Mouse (Mus musculus) embryonic facial prominence, embryonic 11.5 days (tissue): ENCODE measurements around the gene Kctd6. TPM values are rescaled to one million over a fixed set of nuclear protein-coding genes. Genes with fewer than 3 reads are reported as not detected.
A peak's percentile ranks its signal among the peaks of the same experiment; 100 is the strongest.

Source experiments
- ATAC-seq: fragments of 200-750 bp; cut with Nextera tagmentation; replicated peaks from 2 replicates; pipeline ENCODE4 v1.8.0; 2017; ENCODE audit warnings: low read depth; ENCODE audit not compliant: insufficient number of reproducible peaks, low FRiP score, low TSS enrichment
- DNase-seq: peaks from one replicate; pipeline ENCODE4 v3.0.0-alpha.2; 2015; ENCODE audit warnings: low spot score
- H3K27ac ChIP-seq: fragments of 300-500 bp; sonication (generic); replicated peaks from 2 replicates; pipeline ENCODE4 v1.5.1; 2014; ENCODE audit warnings: mild to moderate bottlenecking, low read depth, low read length, control low read depth
- H3K27me3 ChIP-seq: fragments of 300-500 bp; sonication (generic); 2 replicates; pipeline ENCODE4 v1.6.1; 2014; ENCODE audit warnings: mild to moderate bottlenecking, low read length, moderate library complexity, mixed read lengths; ENCODE audit not compliant: control insufficient read depth, insufficient read depth
- H3K36me3 ChIP-seq: fragments of 300-500 bp; sonication (generic); replicated peaks from 2 replicates; pipeline ENCODE4 v1.6.1; 2014; ENCODE audit warnings: low read depth, mild to moderate bottlenecking, low read length, moderate library complexity, mixed read lengths; ENCODE audit not compliant: control insufficient read depth, insufficient read depth
- H3K4me1 ChIP-seq: fragments of 300-500 bp; sonication (generic); 2 replicates; pipeline ENCODE4 v1.6.1; 2014; ENCODE audit warnings: low read length, mixed read lengths; ENCODE audit not compliant: control insufficient read depth, insufficient read depth
- H3K4me2 ChIP-seq: fragments of 300-500 bp; sonication (generic); 2 replicates; pipeline ENCODE4 v1.6.1; 2014; ENCODE audit warnings: low read depth, mild to moderate bottlenecking, control low read depth, low read length, moderate library complexity
- H3K4me3 ChIP-seq: fragments of 300-500 bp; sonication (generic); 2 replicates; pipeline ENCODE4 v1.5.1; 2014; ENCODE audit warnings: low read depth, low read length, control low read depth
- H3K9ac ChIP-seq: fragments of 300-500 bp; sonication (generic); replicated peaks from 2 replicates; pipeline ENCODE4 v1.6.1; 2014; ENCODE audit warnings: mild to moderate bottlenecking, control low read depth, low read length
- H3K9me3 ChIP-seq: fragments of 300-500 bp; sonication (generic); replicated peaks from 2 replicates; pipeline ENCODE4 v1.6.1; 2016; ENCODE audit warnings: mild to moderate bottlenecking, low read length, inconsistent platforms, mixed read lengths; ENCODE audit not compliant: control insufficient read depth
- WGBS: fragments of 180-500 bp; shearing (Covaris S2); extraction: QIAGEN DNeasy Blood & Tissue Kit; methylation state at CpG from one replicate; pipeline ENCODE4 v1.1.7; 2014; 5-methylcytosine and 5-hydroxymethylcytosine counted together
- polyA plus RNA-seq: library from polyadenylated mRNA; unstranded; fragments of >200 nt; fragmentation: Nextera tagmentation; extraction: Ambion mirVana; gene quantifications from 2 replicates; pipeline ENCODE4 v1.2.1, GENCODE M21; 2014

The Kctd6 gene
- polyA plus RNA-seq, 1 experiment from 2014 or later = 14.1 TPM

GRCm38 (mm10) chr14:8218238-8218637 is 4.3 kb downstream of the Kctd6 start:
- Histone ChIP-seq H3K9ac (no peak overlapping the region), H3K4me1 (peaks cover 4% of the 10 kb centered on the region; the same call in 1 of the 2 replicates), H3K4me2 (no peak overlapping the region), H3K27ac (no peak overlapping the region), H3K27me3 (no peaks in the 10 kb centered on the region), H3K36me3 (no peaks in the 10 kb centered on the region), H3K4me3 (no peak overlapping the region), H3K9me3 (no peaks in the 10 kb centered on the region)
- ATAC-seq (no peak), DNase-seq (no peak)
- 55% methylated on average over 7 of the region's 7 CpGs for WGBS

GRCm38 (mm10) chr14:8218730-8219380 is 4.9 kb downstream of the Kctd6 start:
- DNase-seq (peak; percentile 37), ATAC-seq (no peak)
- Histone ChIP-seq H3K9ac (no peak overlapping the region), H3K9me3 (no peaks in the 10 kb centered on the region), H3K27me3 (no peaks in the 10 kb centered on the region), H3K4me1 (peaks cover 4% of the 10 kb centered on the region; the same call in 1 of the 2 replicates), H3K36me3 (no peaks in the 10 kb centered on the region), H3K4me2 (no peak overlapping the region), H3K4me3 (no peak overlapping the region), H3K27ac (no peak overlapping the region)
- WGBS = 18% methylated on average over 10 of the region's 10 CpGs

GRCm38 (mm10) chr14:8219876-8220275 is 5.9 kb downstream of the Kctd6 start:
- H3K27me3 ChIP-seq = no peaks in the 10 kb centered on the region
- no peak for ATAC-seq
- WGBS = 54% methylated on average over 11 of the region's 11 CpGs
- H3K4me2 ChIP-seq = no peak overlapping the region
- no peak for DNase-seq
- peaks cover 4% of the 10 kb centered on the region; the same call in 1 of the 2 replicates for H3K4me1 ChIP-seq
- no peak overlapping the region for H3K9ac ChIP-seq
- no peak overlapping the region for H3K27ac ChIP-seq
- no peak overlapping the region for H3K4me3 ChIP-seq
- no peaks in the 10 kb centered on the region for H3K36me3 ChIP-seq
- no peaks in the 10 kb centered on the region for H3K9me3 ChIP-seq

DNA sequence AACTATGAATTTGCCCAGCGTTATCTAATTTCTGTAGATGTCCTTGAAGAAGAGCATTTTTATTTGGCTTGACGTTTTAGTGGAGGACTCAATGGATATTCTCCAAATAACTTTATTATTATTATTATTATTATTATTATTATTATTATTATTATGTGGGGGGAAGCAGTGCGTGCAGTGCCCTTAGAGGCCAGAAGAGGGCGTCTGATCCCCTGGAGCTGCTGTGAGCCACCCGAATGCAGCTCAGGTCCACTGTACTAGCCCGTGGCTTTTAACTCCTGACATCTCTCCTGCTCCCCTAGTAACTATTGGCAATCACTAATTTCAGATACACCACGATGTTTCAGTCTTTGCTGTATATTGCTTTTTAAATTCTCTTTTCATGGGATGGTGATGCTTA is 6.4 kb downstream of the Kctd6 start:
- Histone ChIP-seq H3K4me3 (no peak overlapping the region), H3K4me1 (peaks cover 4% of the 10 kb centered on the region; the same call in 1 of the 2 replicates), H3K9me3 (no peaks in the 10 kb centered on the region), H3K27me3 (no peaks in the 10 kb centered on the region), H3K9ac (no peak overlapping the region), H3K36me3 (no peaks in the 10 kb centered on the region), H3K27ac (no peak overlapping the region), H3K4me2 (no peak overlapping the region)
- 62% methylated on average over 7 of the region's 7 CpGs for WGBS
- DNase-seq (peak; percentile 16), ATAC-seq (no peak)

DNA sequence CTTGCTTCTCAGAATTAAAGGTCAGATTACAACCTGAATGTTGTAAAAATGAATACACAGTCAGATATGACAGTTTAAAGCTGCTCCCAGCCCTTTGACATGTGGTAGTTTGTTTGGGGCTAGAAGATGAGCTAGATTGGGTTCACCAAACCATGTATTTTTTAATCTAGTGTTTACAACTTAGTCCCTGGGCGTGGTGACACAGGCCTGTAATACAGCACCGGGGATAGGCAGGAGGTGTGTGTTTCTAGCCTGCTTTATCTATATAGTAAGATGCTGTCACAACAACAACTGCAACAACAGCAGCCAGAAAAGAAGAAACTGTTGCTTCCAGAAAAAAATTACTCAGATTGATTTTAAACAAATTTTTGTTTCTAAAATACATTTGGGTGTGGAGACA is 7.0 kb downstream of the Kctd6 start:
- Histone ChIP-seq H3K9me3 (no peaks in the 10 kb centered on the region), H3K27ac (no peak overlapping the region), H3K27me3 (no peaks in the 10 kb centered on the region), H3K36me3 (no peaks in the 10 kb centered on the region), H3K4me3 (no peak overlapping the region), H3K9ac (no peak overlapping the region), H3K4me2 (no peak overlapping the region), H3K4me1 (peaks cover 4% of the 10 kb centered on the region; the same call in 1 of the 2 replicates)
- ATAC-seq (no peak), DNase-seq (no peak)
- WGBS = 93% methylated on average over 2 of the region's 2 CpGs

DNA sequence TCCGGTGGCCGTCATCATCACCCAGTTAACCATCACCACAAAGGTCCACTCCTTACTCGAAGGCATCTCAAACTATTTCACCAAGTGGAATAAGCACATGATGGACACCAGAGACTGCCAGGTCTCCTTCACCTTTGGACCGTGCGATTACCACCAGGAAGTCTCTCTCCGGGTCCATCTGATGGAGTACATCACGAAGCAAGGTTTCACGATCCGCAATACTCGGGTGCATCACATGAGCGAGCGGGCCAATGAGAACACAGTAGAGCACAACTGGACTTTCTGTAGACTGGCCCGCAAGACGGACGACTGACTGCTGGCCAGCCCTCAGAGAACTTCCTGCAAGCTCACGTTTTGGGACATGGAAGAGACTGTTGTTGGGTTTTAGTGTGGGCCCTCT is 8.6 kb downstream of the Kctd6 start:
- no peaks in the 10 kb centered on the region for H3K9me3 ChIP-seq
- ATAC-seq (no peak), DNase-seq (no peak)
- H3K36me3 ChIP-seq = no peaks in the 10 kb centered on the region
- H3K4me3 ChIP-seq = no peak overlapping the region
- no peak overlapping the region for H3K9ac ChIP-seq
- H3K27me3 ChIP-seq = no peaks in the 10 kb centered on the region
- H3K4me1 ChIP-seq = peaks cover 4% of the 10 kb centered on the region; the same call in 1 of the 2 replicates
- WGBS = 94% methylated on average over 16 of the region's 16 CpGs
- H3K4me2 ChIP-seq = no peak overlapping the region
- no peak overlapping the region for H3K27ac ChIP-seq

DNA sequence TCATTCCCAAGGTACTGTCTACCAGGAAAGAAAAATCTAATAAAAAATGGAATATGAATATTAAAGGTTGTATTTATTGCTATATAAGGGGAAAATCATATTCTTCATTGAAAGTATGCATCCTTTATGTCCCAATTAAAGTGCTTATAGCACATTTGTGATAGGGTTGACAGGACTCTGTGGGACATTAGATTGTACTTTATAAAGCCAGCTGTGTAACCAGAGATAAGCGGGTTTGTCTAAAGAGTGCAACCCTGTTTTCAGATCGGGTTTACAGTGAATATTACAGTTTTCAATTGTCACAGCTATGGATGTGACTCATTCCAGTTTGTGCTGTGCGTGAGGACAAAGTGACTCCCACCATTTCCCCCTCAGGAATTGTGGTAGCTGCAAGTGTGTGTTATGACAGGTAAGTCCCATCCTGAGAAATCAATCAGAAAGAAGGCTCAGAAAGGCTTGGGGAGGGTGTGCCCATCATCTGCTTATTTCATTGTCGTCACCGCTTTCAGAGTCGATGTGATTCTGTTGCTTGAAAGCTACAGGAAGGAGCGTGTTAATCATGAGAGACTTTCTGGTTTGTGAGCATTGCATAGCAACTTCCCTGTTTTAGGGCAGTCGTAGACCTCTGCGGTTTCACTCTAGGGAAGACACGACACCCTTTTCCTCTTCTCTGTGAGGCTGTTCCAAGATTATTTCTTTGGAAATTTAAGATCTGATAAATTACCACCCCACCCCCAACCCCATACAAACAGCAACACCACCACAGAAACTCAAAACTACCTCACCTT is 9.8 kb downstream of the Kctd6 start:
- no peaks in the 10 kb centered on the region for H3K27me3 ChIP-seq
- H3K27ac ChIP-seq = no peak overlapping the region
- no peak overlapping the region for H3K4me3 ChIP-seq
- no peak overlapping the region for H3K4me2 ChIP-seq
- H3K4me1 ChIP-seq = no peaks in the 10 kb centered on the region
- H3K9ac ChIP-seq = no peak overlapping the region
- H3K9me3 ChIP-seq = no peaks in the 10 kb centered on the region
- no peak for DNase-seq
- ATAC-seq = no peak
- 88% methylated on average over 10 of the region's 10 CpGs for WGBS
- H3K36me3 ChIP-seq = no peaks in the 10 kb centered on the region

DNA sequence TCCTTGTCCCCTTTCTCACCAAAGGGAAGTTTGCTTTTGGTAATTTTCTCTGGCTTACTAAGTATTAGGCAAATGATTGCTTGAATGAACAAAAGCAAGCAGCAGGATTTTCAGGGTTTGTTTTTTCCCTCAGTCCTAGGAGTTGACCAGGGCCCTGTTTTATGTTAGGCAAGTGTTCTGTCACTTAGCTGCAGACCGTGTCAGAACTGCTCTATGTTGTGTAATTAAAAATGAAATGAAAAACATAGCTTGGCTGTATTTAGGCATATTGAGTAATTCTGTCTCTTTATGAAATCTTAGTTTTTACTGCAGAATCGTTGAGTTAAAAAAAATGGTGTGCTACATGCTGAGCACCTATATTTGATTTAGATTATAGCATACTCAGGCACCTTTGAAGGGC is 10.9 kb downstream of the Kctd6 start:
- ATAC-seq (no peak), DNase-seq (no peak)
- Histone ChIP-seq H3K36me3 (no peaks in the 10 kb centered on the region), H3K27me3 (no peaks in the 10 kb centered on the region), H3K4me2 (no peak overlapping the region), H3K9ac (no peak overlapping the region), H3K4me1 (no peaks in the 10 kb centered on the region), H3K27ac (no peak overlapping the region), H3K4me3 (no peak overlapping the region), H3K9me3 (no peaks in the 10 kb centered on the region)
- 80% methylated on average over 2 of the region's 2 CpGs for WGBS
